Mouse (Mus musculus): ENCODE data around the gene Phyhd1.

The Phyhd1 gene

DNA sequence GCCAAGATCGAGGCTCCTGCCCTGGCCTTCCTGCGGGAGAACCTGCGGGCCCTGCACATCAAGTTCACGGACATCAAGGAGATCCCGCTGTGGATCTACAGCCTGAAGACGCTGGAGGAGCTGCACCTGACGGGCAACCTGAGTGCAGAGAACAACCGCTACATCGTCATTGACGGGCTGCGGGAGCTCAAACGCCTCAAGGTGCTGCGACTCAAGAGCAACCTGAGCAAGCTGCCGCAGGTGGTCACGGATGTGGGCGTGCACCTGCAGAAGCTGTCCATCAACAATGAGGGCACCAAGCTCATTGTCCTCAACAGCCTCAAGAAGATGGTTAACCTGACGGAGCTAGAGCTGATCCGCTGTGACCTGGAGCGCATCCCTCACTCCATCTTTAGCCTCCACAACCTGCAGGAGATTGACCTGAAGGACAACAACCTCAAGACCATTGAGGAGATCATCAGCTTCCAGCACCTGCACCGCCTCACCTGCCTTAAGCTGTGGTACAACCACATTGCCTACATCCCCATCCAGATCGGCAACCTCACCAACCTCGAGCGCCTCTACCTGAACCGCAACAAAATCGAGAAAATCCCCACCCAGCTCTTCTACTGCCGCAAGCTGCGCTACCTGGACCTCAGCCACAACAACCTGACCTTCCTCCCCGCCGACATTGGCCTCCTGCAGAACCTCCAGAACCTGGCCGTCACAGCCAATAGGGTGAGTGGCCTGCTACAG lies 9.2 kb upstream of the Phyhd1 start:
- DNase-seq = no peak

- no peak for DNase-seq
These were observed 8.1 kb upstream of the Phyhd1 start for GRCm38 (mm10) chr2:30257699-30258460.

DNA sequence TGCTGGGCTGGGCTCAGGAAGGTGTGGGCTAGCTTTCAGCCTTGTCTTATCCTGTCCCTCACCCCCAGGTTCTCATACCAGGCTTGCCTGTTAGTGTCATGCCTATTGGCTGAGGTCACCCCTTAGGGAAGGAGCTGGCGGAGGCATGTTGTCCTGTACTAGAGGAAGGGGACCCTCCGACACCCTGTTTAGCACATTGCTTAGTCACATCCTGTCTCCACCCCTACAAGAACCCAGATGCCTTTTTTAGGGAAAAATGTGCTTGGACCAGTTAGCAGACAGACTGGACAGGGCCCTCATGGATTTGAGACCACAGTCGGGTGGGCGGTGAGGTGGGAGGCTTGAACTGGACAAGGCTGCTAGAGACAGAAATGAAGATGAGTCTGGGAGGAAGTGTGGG lies 7.4 kb upstream of the Phyhd1 start:
- DNase-seq = no peak

DNA sequence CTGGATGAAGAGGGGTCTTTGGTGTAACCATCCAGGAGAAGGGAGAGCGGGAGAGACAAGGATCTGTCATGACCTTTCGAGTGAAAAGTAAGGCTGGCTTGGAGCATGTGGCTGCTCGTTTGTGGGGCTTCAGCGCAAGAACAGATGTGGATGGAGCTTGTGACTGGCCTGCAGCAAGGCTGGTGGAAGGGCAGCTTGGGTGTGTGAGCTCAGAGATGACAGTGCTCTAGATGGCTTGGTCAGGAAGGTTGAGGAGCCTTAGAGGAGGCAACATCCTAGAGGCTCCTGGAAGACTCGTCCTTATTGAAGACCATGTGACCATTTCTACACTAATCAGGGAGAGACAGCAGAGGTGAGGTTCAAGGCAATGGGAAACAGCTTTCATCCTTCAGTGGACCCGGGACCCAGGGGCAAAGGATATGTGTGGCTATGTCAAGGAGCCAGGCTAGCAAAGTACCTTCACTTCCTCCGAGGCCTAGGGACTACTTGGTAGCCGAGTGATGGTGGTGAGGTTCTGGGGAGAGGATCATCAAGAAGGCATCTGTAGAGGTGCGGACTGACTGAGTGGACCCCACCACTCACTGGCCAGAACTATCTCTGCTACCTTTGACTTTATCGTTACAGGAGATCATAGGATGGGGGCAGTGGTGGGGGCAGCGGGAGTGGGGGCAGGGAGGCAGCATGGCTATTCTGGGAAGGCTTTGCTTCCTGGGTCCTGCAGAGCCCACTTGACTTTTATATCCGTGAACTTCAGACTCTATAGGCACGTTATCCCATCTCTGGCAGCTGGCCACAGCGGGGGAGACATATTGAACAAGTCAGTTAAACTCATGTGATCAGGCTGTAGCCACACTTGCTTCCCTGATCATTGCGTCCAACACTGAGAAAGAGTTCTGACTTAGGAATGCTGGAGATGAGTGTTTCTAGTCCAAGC lies 6.6 kb upstream of the Phyhd1 start:
- DNase-seq = no peak

GRCm38 (mm10) chr2:30261064-30261736 lies 4.8 kb upstream of the Phyhd1 start:
- no peak for DNase-seq

GRCm38 (mm10) chr2:30261921-30262839 lies 3.8 kb upstream of the Phyhd1 start:
- DNase-seq = no peak

GRCm38 (mm10) chr2:30262840-30263441 lies 3.1 kb upstream of the Phyhd1 start:
- DNase-seq = peak; percentile 49

DNA sequence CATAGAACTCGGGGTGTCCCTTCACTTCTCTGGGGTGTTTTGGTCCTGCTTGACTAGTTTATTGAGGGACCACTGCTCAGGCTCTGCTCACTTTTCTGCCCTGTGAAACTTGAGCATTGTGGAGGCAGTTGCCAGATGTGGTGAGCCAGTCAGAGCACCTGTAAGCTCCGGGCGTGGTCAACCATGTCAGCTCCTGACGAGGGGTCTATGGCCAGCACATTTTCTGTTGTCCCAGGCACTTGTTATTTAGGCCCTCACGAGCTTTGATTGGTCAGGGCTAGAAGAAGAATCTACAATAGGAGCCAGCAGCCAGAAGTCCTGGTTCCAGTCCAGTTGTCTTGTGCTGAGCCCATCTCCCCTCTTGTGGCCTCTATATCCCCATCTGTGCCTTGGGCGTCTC lies 2.2 kb upstream of the Phyhd1 start:
- no peak for DNase-seq

- DNase-seq = no peak
These were observed 1.1 kb upstream of the Phyhd1 start for GRCm38 (mm10) chr2:30264671-30265519.

DNA sequence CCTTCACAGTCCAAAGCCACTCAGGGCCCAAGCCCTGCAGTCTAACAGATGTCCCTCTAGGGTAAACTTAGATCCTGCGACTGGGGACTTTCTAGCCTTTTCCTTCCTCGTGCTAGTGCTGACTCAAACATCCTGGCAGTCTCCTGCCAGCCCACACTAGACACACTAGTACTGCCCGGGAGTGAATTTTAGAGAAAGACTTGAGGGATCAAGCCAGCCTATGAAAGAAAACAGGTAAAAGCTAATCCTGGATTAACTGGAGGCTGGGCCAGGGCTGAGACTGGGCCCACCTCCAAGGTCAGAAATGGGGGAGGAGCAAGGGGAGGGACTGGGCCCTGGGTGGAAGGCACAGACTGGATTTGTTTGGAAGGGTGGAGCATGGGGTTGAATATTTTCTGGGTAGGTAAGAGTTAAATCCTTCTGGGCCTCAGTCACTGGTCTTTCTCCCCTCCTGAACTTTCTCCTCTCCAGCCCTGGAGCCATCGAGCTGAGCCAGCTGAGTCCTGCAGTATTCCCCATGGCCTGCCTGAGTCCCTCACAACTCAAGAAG lies 464 bp downstream of the Phyhd1 start:
- peak; percentile 77 for DNase-seq

GRCm38 (mm10) chr2:30267466-30267865 lies 1.5 kb downstream of the Phyhd1 start:
- DNase-seq = no peak

DNA sequence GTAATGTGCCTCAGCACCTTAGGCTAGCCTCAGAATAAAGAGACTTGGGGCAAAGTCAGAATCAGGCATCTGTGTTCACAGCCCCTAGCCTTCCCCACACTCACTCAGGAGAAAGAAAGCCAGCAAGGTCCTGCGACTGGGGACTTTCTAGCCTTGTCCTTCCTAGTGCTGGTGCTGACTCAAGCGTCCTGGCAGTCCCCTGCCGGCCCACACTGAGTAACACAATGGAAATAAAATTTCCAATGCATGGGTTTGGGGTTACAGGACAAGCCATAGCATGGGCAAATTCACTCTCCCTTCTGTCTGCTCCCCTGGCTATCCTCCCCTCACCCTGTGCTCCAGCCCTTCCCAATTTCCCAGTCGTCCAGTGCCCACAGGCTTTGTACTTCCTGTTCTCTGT lies 2.4 kb downstream of the Phyhd1 start:
- DNase-seq = no peak

GRCm38 (mm10) chr2:30269241-30269990 lies 3.4 kb downstream of the Phyhd1 start:
- no peak for DNase-seq

GRCm38 (mm10) chr2:30270134-30270533 lies 4.1 kb downstream of the Phyhd1 start:
- peak; percentile 79 for DNase-seq

- DNase-seq = no peak
These were observed 14.7 kb downstream of the Phyhd1 start, which contains the start of gene Gm28038 for GRCm38 (mm10) chr2:30280743-30281142. Gene Gm28038 (plus strand): TSS chr2:30281043.

- DNase-seq = no peak
These were observed 15.6 kb downstream of the Phyhd1 start for GRCm38 (mm10) chr2:30281651-30282050.

- DNase-seq = no peak
These were observed 17.2 kb downstream of the Phyhd1 start for GRCm38 (mm10) chr2:30283193-30283592.

DNA sequence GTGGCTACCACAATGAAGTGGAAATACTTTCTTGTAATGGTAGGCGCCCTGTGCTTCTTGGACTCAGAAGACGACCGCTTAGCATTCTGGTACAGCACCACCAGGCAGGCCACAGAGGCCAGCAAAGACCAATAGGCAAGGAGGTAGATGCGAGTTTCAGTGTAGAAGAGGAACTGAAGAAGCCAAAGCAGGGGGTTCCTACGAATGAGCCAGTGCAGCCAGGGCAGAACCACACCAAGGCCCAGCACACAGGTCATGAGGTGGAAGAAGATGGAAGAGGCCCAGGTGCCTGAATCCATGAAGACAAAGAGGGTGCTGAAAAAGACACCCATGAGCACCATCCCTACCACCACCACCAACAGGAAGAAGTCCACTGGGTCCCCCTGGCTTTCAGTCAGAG lies 19.0 kb downstream of the Phyhd1 start:
- no peak for DNase-seq

Data from retina, postnatal 1 day (tissue).